Mouse (Mus musculus): Measurements from ENCODE around the gene Zfp661.
A peak's percentile ranks its signal among the peaks of the same experiment; 100 is the strongest.

DNA sequence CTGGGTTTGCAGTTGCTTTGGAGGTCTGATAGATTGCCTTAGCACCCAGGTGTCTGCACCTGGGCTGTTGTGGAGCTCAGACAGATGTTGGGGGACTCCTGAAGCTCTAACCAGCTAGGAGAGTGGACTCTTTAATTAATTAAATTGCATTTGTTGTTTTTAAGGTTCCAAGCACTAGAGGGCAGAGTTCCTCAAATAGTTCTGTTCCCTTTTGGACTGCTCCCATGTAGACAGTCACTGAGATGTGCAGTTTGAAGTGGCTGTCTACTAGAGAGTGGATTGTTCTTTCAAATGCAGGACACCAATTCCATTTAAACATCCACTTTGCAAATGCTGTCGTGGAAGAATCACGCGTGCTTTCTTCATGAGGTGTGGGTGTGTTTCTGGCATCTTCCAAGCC, 21.3 kb upstream of the Zfp661 start:
- TF ChIP-seq POLR2A (IDR thresholded peaks at IDR 0.05; ENCODE audit: extremely low read depth, insufficient read depth, low read length) (no peak), CTCF (IDR thresholded peaks at IDR 0.05; ENCODE audit: extremely low read depth, insufficient read depth, low read length) (peak; percentile 46)
